Mouse (Mus musculus): ENCODE data around the gene Sypl2.
A peak's percentile ranks its signal among the peaks of the same experiment; 100 is the strongest.

Gene Sypl2

DNA sequence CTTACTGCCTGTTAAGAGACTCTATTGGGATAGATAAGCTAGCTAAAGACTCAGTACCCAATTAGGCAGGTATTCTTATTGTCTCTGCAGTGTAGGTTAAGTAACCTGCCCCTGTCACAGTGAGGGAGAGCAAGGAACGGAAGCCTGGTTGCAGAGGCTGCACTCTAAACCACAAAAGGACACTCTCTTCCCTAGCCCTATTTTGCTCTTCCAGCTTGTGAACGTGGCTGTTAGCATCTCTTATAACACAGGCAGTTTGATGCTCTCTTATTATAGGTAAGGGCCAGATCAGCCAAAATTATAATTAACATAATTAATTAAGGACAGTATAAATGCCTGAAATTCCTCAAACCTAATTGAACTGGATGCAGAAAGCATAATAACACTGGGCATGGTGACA lies 45.9 kb downstream of the Sypl2 start:
- no peak for DNase-seq (ENCODE audit: low read depth, low spot score)

GRCm38 (mm10) chr3:108178756-108179715 lies 47.4 kb downstream of the Sypl2 start:
- DNase-seq (ENCODE audit: low read depth, low spot score), result no peak

DNA sequence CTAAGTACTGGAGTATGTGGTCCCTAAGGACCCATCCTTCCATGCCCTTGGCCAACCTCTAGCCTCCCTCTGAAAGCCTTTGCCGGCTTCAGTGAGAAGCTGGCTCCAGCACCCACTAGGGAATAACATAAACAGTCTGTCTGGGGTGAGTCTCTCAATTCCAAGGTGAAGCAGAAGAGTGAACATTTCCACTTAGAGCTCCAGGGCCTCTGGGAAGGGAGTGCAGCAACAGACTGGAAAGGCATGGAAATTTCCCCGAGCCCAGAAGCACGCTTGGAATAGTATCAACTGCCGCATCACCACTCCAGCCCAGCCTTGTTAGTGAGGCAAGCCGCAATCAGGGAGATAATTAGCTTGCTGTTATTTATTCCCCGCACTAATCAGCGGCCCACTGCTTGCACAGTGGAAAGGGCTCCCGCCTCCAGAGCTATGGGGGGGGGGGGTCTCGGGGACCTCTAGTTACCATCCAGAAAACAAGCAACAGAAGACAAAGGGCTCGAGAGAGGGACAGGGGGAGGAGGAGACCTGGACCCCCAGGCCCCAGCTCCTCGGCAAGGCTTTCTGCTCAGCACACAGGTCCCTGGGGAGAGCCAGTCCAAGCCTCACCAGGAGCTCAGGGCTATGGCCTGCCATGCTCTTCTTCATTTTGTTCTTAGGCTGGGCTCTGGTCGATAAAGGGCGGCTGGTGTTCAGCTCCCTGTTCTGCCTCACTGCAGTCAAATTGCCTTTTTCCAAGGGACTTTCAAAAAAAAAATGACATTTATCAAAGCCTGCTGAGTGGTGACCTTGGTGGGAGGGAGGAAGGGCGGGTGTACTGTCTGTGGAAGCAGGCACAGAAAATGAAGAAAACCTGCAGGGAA lies 51.5 kb downstream of the Sypl2 start:
- peak; percentile 89 for DNase-seq (ENCODE audit: low read depth, low spot score)

- no peak for DNase-seq (ENCODE audit: low read depth, low spot score)
Observed at GRCm38 (mm10) chr3:108169199-108169598, 57.2 kb downstream of the Sypl2 start.

DNA sequence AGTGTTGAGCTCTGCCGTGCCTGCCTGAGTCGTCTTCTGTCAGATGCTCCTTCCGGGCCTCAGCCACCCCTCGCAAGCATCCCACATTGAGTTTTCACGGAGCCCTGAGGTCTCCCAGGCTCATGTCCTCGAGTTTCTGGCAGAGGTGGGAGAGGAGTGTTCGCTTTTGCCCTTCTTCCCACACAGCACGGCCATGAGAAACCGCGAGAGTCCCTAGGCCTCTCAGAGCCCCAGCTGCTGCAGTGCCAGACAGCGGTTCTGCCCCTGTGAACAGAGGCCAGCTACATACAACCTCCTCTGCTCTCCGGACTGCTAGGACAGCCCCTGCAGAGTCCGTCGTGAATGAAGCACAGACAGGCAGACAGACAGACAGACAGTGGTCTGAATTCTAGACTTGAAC lies 58.9 kb downstream of the Sypl2 start:
- DNase-seq (ENCODE audit: low read depth, low spot score), result no peak

- DNase-seq (ENCODE audit: low read depth, low spot score), result no peak
Observed at GRCm38 (mm10) chr3:108166486-108167211, 59.8 kb downstream of the Sypl2 start.

GRCm38 (mm10) chr3:108165532-108166315 lies 60.7 kb downstream of the Sypl2 start:
- no peak for DNase-seq (ENCODE audit: low read depth, low spot score)

GRCm38 (mm10) chr3:108164807-108165206 lies 61.6 kb downstream of the Sypl2 start:
- no peak for DNase-seq (ENCODE audit: low read depth, low spot score)

- DNase-seq (ENCODE audit: low read depth, low spot score), result no peak
Observed at GRCm38 (mm10) chr3:108164091-108164490, 62.4 kb downstream of the Sypl2 start.
